Mouse (Mus musculus) cerebellum, adult 18-20 months (tissue): ENCODE results near the gene Cldn7.

ENCODE experiments used
- DNase-seq, 2 experiments: peaks; one replicate each; pipeline ENCODE4 v3.0.0; 2021

The Cldn7 gene

DNA sequence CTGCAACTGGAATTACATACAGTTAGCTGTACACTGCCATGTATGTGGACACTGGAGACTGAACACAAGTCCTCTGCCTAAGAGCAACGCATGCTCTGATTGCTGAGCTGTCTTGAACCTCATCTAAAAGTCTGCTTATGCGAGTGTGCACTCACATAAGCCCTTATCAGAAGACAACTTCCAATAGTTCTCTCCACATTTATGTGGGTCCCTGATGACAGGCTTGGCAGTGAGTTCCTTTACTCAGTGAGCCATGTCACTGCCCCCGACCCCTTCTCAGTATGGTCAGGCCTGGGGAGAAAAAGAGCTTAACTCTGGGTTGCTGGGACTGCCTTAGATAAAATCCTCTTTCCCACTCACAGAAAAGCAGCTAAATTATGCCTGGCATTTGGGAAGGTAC, 52.1 kb downstream of the Cldn7 start, which contains the start of gene Dlg4:
Gene Dlg4, plus strand, starts transcription at position 274 of the 400 bp plus-strand sequence.
- no peak for DNase-seq

- no peak for DNase-seq
Observed at GRCm38 (mm10) chr11:70017199-70017767, 52.7 kb downstream of the Cldn7 start.
